Mouse (Mus musculus) liver, postnatal 0 days (tissue): ENCODE measurements at regions not wholly inside any gene's neighbourhood (a gene's known extent, or its start where the extent isn't known, plus 50 kb on each side); places are given as distances from the start of the nearest gene placed in this dataset.
"Not testable (repeated sequence)": the region's sequence is repeated elsewhere in the genome, so short reads cannot be mapped to it uniquely, and the experiment has no call there.

Experiments used
- ATAC-seq: fragments of 200-750 bp; cut with Nextera tagmentation; 2 replicates; pipeline ENCODE4 v1.8.0; 2017; ENCODE audit warnings: mild to moderate bottlenecking, moderate library complexity
- DNase-seq: peaks from one replicate; pipeline ENCODE4 v3.0.0-alpha.2; 2016
- H3K27ac ChIP-seq: fragments of 300-500 bp; sonication (generic); 2 replicates; pipeline ENCODE4 v1.5.1; 2014; ENCODE audit warnings: antibody characterized with exemption, moderate library complexity, mild to moderate bottlenecking, low read depth
- H3K27me3 ChIP-seq: fragments of 300-500 bp; sonication (generic); 2 replicates; pipeline ENCODE4 v1.6.1; 2014; ENCODE audit warnings: low read length, control low read depth, mixed read lengths; ENCODE audit not compliant: insufficient read depth
- H3K36me3 ChIP-seq: fragments of 300-500 bp; sonication (generic); replicated peaks from 2 replicates; pipeline ENCODE4 v1.6.1; 2014; ENCODE audit warnings: mild to moderate bottlenecking, control low read depth, low read length, moderate library complexity, mixed read lengths; ENCODE audit not compliant: insufficient read depth
- H3K4me1 ChIP-seq: fragments of 300-500 bp; sonication (generic); 2 replicates; pipeline ENCODE4 v1.6.1; 2014; ENCODE audit warnings: antibody characterized with exemption, mild to moderate bottlenecking, control low read depth; ENCODE audit not compliant: insufficient read depth
- H3K4me2 ChIP-seq: fragments of 300-500 bp; sonication (generic); 2 replicates; pipeline ENCODE4 v1.6.1; 2014; ENCODE audit warnings: low read depth, mild to moderate bottlenecking, low read length, moderate library complexity, mixed read lengths
- H3K4me3 ChIP-seq: fragments of 300-500 bp; sonication (generic); 2 replicates; pipeline ENCODE4 v1.5.1; 2014; ENCODE audit warnings: low read depth, low read length
- H3K9ac ChIP-seq: fragments of 300-500 bp; sonication (generic); replicated peaks from 2 replicates; pipeline ENCODE4 v1.6.1; 2014; ENCODE audit warnings: mild to moderate bottlenecking, moderate library complexity
- H3K9me3 ChIP-seq: fragments of 300-500 bp; sonication (generic); 2 replicates; pipeline ENCODE4 v1.6.1; 2016; ENCODE audit warnings: mild to moderate bottlenecking, control low read depth, low read length, mixed read lengths
- CTCF ChIP-seq: sonication (generic); IDR thresholded peaks from 2 replicates; pipeline ENCODE4 v1.5.1; 2016; ENCODE audit warnings: antibody characterized with exemption, low read depth
- EP300 ChIP-seq: IDR thresholded peaks from 2 replicates; pipeline ENCODE4 v1.6.1; 2016; ENCODE audit warnings: antibody characterized with exemption, low read depth, mild to moderate bottlenecking
- WGBS: fragments of 180-500 bp; shearing (Covaris S2); extraction: QIAGEN DNeasy Blood & Tissue Kit; methylation state at CpG from one replicate; pipeline ENCODE4 v1.1.7; 2014; ENCODE audit not compliant: insufficient replicate concordance; 5-methylcytosine and 5-hydroxymethylcytosine counted together

GRCm38 (mm10) chr3:60848437-60848836 lies 154.2 kb upstream of the P2ry1 start:
- no peaks in the 10 kb centered on the region; the same call in 1 of the 2 replicates for H3K9me3 ChIP-seq
- H3K4me3 ChIP-seq: no peak overlapping the region
- H3K27me3 ChIP-seq: no peaks in the 10 kb centered on the region
- no peaks in the 10 kb centered on the region for H3K4me1 ChIP-seq
- TF ChIP-seq CTCF (no peak), EP300 (peak; percentile 42; the same call in 1 of the 2 replicates)
- DNase-seq (no peak), ATAC-seq (no peak)
- H3K4me2 ChIP-seq: no peak overlapping the region
- no peak overlapping the region for H3K27ac ChIP-seq
- H3K9ac ChIP-seq: no peak overlapping the region
- WGBS: 63% methylated on average over 2 of the region's 2 CpGs
- H3K36me3 ChIP-seq: no peaks in the 10 kb centered on the region

DNA sequence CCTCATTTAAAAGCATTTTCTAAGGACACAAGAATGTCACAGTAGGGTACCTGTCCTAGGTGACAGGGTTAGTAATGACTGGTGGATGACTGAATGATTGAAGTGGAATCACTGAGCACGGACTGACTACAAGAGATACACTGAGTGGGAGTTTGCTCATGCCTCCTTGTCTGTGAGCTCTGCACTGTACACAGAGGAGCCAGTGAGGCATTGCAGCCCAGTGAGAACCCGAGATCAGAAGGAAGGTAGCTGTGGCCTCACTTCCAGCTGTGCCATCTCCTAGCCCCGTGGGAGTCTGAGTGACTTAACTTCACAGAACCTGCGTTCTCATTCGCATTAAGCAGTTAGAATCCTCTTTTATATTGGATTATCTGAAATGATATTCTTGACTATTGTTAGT lies 148.8 kb upstream of the P2ry1 start:
- TF ChIP-seq EP300 (no peak), CTCF (no peak)
- Histone ChIP-seq H3K9me3 (no peaks in the 10 kb centered on the region; the same call in 1 of the 2 replicates), H3K36me3 (no peaks in the 10 kb centered on the region), H3K9ac (no peak overlapping the region), H3K4me1 (peaks cover 9% of the 10 kb centered on the region; the same call in 1 of the 2 replicates), H3K27ac (no peak overlapping the region), H3K4me3 (no peak overlapping the region), H3K4me2 (no peak overlapping the region), H3K27me3 (no peaks in the 10 kb centered on the region)
- ATAC-seq (no peak), DNase-seq (no peak)
- 70% methylated on average over 5 of the region's 5 CpGs for WGBS

GRCm38 (mm10) chr3:60855734-60856133 lies 146.9 kb upstream of the P2ry1 start:
- H3K9ac ChIP-seq: no peak overlapping the region
- no peaks in the 10 kb centered on the region for H3K27me3 ChIP-seq
- WGBS: 57% methylated on average over 2 of the region's 2 CpGs
- TF ChIP-seq CTCF (no peak), EP300 (no peak)
- DNase-seq (no peak), ATAC-seq (no peak)
- no peaks in the 10 kb centered on the region for H3K9me3 ChIP-seq
- no peaks in the 10 kb centered on the region for H3K36me3 ChIP-seq
- H3K4me2 ChIP-seq: no peak overlapping the region
- no peak overlapping the region for H3K27ac ChIP-seq
- H3K4me3 ChIP-seq: no peak overlapping the region
- peaks cover 9% of the 10 kb centered on the region; the same call in 1 of the 2 replicates for H3K4me1 ChIP-seq

GRCm38 (mm10) chr3:60858474-60859118 lies 144.0 kb upstream of the P2ry1 start:
- H3K27me3 ChIP-seq: no peaks in the 10 kb centered on the region
- H3K36me3 ChIP-seq: no peaks in the 10 kb centered on the region
- WGBS: 69% methylated on average over 5 of the region's 5 CpGs
- no peak overlapping the region for H3K4me2 ChIP-seq
- H3K4me1 ChIP-seq: peaks cover 9% of the 10 kb centered on the region; the same call in 1 of the 2 replicates
- H3K4me3 ChIP-seq: no peak overlapping the region
- peak; percentile 80 for ATAC-seq
- no peak overlapping the region for H3K9ac ChIP-seq
- TF ChIP-seq CTCF (no peak), EP300 (no peak)
- H3K9me3 ChIP-seq: no peaks in the 10 kb centered on the region
- DNase-seq: peak; percentile 16
- H3K27ac ChIP-seq: peak overlapping the region; percentile 58

DNA sequence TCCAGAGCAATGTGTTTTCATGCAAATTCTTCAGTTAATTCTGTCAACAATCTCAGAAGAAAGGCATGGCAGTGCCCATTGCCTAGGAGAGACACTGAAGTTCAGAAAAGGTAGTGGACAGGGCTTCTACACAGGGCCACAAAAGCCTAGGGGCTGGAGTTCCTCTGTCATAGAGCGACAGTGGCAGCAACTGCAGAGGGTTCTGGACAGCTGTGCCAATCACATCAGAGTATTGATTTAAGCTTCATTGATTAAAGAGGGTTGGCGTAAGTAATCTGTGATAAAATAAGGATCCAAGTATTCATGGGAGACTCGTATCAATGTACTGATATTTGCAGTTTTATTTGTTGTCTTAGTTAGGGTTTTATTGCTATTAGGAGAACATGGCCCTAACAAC lies 143.5 kb upstream of the P2ry1 start:
- peak overlapping the region; percentile 58; the same call in 1 of the 2 replicates for H3K27ac ChIP-seq
- H3K4me2 ChIP-seq: no peak overlapping the region
- H3K27me3 ChIP-seq: no peaks in the 10 kb centered on the region
- DNase-seq: no peak
- H3K4me3 ChIP-seq: no peak overlapping the region
- peaks cover 9% of the 10 kb centered on the region; the same call in 1 of the 2 replicates for H3K4me1 ChIP-seq
- ATAC-seq: peak; percentile 62
- WGBS: 59% methylated on average over 3 of the region's 3 CpGs
- TF ChIP-seq EP300 (no peak), CTCF (no peak)
- H3K9me3 ChIP-seq: no peaks in the 10 kb centered on the region
- no peak overlapping the region for H3K9ac ChIP-seq
- H3K36me3 ChIP-seq: no peaks in the 10 kb centered on the region

- 90% methylated on average over 11 of the region's 11 CpGs for WGBS
- DNase-seq, H3K4me2 ChIP-seq, ATAC-seq, H3K27me3 ChIP-seq, H3K4me1 ChIP-seq, H3K36me3 ChIP-seq, H3K9ac ChIP-seq, H3K27ac ChIP-seq, H3K4me3 ChIP-seq, H3K9me3 ChIP-seq: not testable (repeated sequence)
Measured at GRCm38 (mm10) chr3:60876858-60877257, 125.7 kb upstream of the P2ry1 start.
